Comparison of ENCODE assay signal across 7 mouse cellular contexts in genomic region chr12:111672581-111672980, GRCm38 (mm10). TPM values are rescaled to one million over a fixed set of nuclear protein-coding genes. Genes with fewer than 3 reads are reported as not detected.
DNase-seq lines count a peak whose midpoint lies in the region; ATAC-seq and TF ChIP-seq lines count a peak whose summit lies in the region.

No protein-coding gene starts in this region.

- peaks cover 45% of the 10 kb centered on the region for H3K27me3 ChIP-seq in megakaryocyte, embryonic 14.5 days (replicated peaks)
- H3K27me3 ChIP-seq in forebrain, embryonic 15.5 days: no peaks in the 10 kb centered on the region
- peaks cover 76% of the 10 kb centered on the region for H3K27me3 ChIP-seq in limb, embryonic 10.5 days (ENCODE audit: low read depth, poor library complexity, severe bottlenecking)

- WGBS in forebrain, embryonic 15.5 days: 12% methylated on average over 12 of the region's 12 CpGs
- WGBS in limb, embryonic 10.5 days: 14% methylated on average over 12 of the region's 12 CpGs
- WGBS in olfactory bulb, adult 2 months: 10% methylated on average over 12 of the region's 12 CpGs

- ATAC-seq in megakaryocyte, adult 5-6 weeks (ENCODE audit: poor library complexity, severe bottlenecking): no peak
- no peak; the same call in 1 of the 2 replicates for ATAC-seq in forebrain, embryonic 15.5 days (replicated peaks)

- H3K4me1 ChIP-seq in megakaryocyte, embryonic 14.5 days: peaks cover 90% of the 10 kb centered on the region
- H3K4me1 ChIP-seq in forebrain, embryonic 15.5 days: peaks cover 44% of the 10 kb centered on the region
- H3K4me1 ChIP-seq in limb, embryonic 10.5 days: peaks cover 55% of the 10 kb centered on the region
- peaks cover 15% of the 10 kb centered on the region for H3K4me1 ChIP-seq in olfactory bulb, adult 2 months (ENCODE audit: control insufficient read depth, insufficient read depth, low read length)

- peak overlapping the region; percentile 71 for H3K4me2 ChIP-seq in forebrain, embryonic 15.5 days (replicated peaks)

- H3K36me3 ChIP-seq in megakaryocyte, embryonic 14.5 days (replicated peaks; ENCODE audit: low read length): peaks cover 10% of the 10 kb centered on the region
- peaks cover 11% of the 10 kb centered on the region; the same call in 1 of the 2 replicates for H3K36me3 ChIP-seq in forebrain, embryonic 15.5 days
- H3K36me3 ChIP-seq in limb, embryonic 10.5 days: no peaks in the 10 kb centered on the region

- TF ChIP-seq CTCF in olfactory bulb, adult 2 months (IDR thresholded peaks at IDR 0.05; ENCODE audit: insufficient read depth, low read depth, low read length): no peak

- H3K9me3 ChIP-seq in megakaryocyte, embryonic 14.5 days: no peaks in the 10 kb centered on the region
- no peaks in the 10 kb centered on the region for H3K9me3 ChIP-seq in forebrain, embryonic 15.5 days
- H3K9me3 ChIP-seq in limb, embryonic 10.5 days (replicated peaks): no peaks in the 10 kb centered on the region

- peak overlapping the region; percentile 91 for H3K27ac ChIP-seq in forebrain, embryonic 15.5 days (replicated peaks)
- H3K27ac ChIP-seq in limb, embryonic 10.5 days: peak overlapping the region; percentile 63
- H3K27ac ChIP-seq in olfactory bulb, adult 2 months (ENCODE audit: insufficient read depth, low read depth, low read length): peak overlapping the region; percentile 90

- no peak for DNase-seq in limb, embryonic 10.5 days (ENCODE audit: low spot score)
- no peak for DNase-seq in cerebellum, postnatal 4 days (ENCODE audit: low spot score in 2 of 2)
- DNase-seq in adrenal gland, postnatal 25 days: no peak

- H3K9ac ChIP-seq in forebrain, embryonic 15.5 days (replicated peaks): peak overlapping the region; percentile 96

- no peak for TF ChIP-seq POLR2A in olfactory bulb, adult 2 months (IDR thresholded peaks at IDR 0.05; ENCODE audit: insufficient read depth, low read depth, low read length)

- H3K4me3 ChIP-seq in megakaryocyte, embryonic 14.5 days (replicated peaks): peak overlapping the region; percentile 93
- peak overlapping the region; percentile 90 for H3K4me3 ChIP-seq in forebrain, embryonic 15.5 days
- peak overlapping the region; percentile 58 for H3K4me3 ChIP-seq in limb, embryonic 10.5 days
- H3K4me3 ChIP-seq in olfactory bulb, adult 2 months (ENCODE audit: insufficient read depth, low read depth, low read length): peak overlapping the region; percentile 49

RNA-seq across cellular contexts. Expression of gene Ckb, which starts 0.4 kb away (rescaled TPM):
- 64.6 and 102 TPM in 2 replicates for polyA plus RNA-seq in megakaryocyte, embryonic 14.5 days (2012; ENCODE audit: insufficient read depth, low replicate concordance)
- 8.0 and 9.7 TPM in 2 replicates for total RNA-seq in megakaryocyte, adult 5-6 weeks (2015)
- 22.0 and 23.1 TPM in 2 replicates for total RNA-seq in megakaryocyte, adult 5-6 weeks (2017)
- polyA plus RNA-seq in forebrain, embryonic 15.5 days (2015; fragmentation: Nextera tagmentation; extraction: Ambion mirVana): 1,536 and 1,584 TPM in 2 replicates
- 46.5 and 55.9 TPM in 2 replicates for polyA plus RNA-seq in limb, embryonic 10.5 days (2016; fragmentation: Nextera tagmentation; extraction: Ambion mirVana)
- polyA plus RNA-seq in olfactory bulb, adult 2 months (2012; ENCODE audit: insufficient read depth, insufficient read length, low replicate concordance, missing spikeins): 210 and 316 TPM in 2 replicates
- 24.3 and 27.3 TPM in 2 replicates for total RNA-seq in adrenal gland, postnatal 25 days (2021)

RNA-seq across cellular contexts. Expression of gene Trmt61a, which starts 5.3 kb away (rescaled TPM):
- polyA plus RNA-seq in megakaryocyte, embryonic 14.5 days (2012; ENCODE audit: insufficient read depth, low replicate concordance): 9.9 and 10.0 TPM in 2 replicates
- 2.3 and 3.2 TPM in 2 replicates for total RNA-seq in megakaryocyte, adult 5-6 weeks (2015)
- 2.2 and 3.8 TPM in 2 replicates for total RNA-seq in megakaryocyte, adult 5-6 weeks (2017)
- 10.6 and 12.0 TPM in 2 replicates for polyA plus RNA-seq in forebrain, embryonic 15.5 days (2015; fragmentation: Nextera tagmentation; extraction: Ambion mirVana)
- polyA plus RNA-seq in limb, embryonic 10.5 days (2016; fragmentation: Nextera tagmentation; extraction: Ambion mirVana): 18.2 and 21.0 TPM in 2 replicates
- polyA plus RNA-seq in olfactory bulb, adult 2 months (2012; ENCODE audit: insufficient read depth, insufficient read length, low replicate concordance, missing spikeins): not detected in 2 replicates
- total RNA-seq in adrenal gland, postnatal 25 days (2021): 9.6 and 11.0 TPM in 2 replicates

RNA-seq across cellular contexts. Expression of gene Bag5, which starts 40.5 kb away (rescaled TPM):
- 2.5 and 4.8 TPM in 2 replicates for polyA plus RNA-seq in megakaryocyte, embryonic 14.5 days (2012; ENCODE audit: insufficient read depth, low replicate concordance)
- total RNA-seq in megakaryocyte, adult 5-6 weeks (2015): 10.8 and 11.4 TPM in 2 replicates
- total RNA-seq in megakaryocyte, adult 5-6 weeks (2017): 19.1 and 21.8 TPM in 2 replicates
- polyA plus RNA-seq in forebrain, embryonic 15.5 days (2015; fragmentation: Nextera tagmentation; extraction: Ambion mirVana): 65.1 and 69.1 TPM in 2 replicates
- 52.6 and 52.9 TPM in 2 replicates for polyA plus RNA-seq in limb, embryonic 10.5 days (2016; fragmentation: Nextera tagmentation; extraction: Ambion mirVana)
- polyA plus RNA-seq in olfactory bulb, adult 2 months (2012; ENCODE audit: insufficient read depth, insufficient read length, low replicate concordance, missing spikeins): not detected in 2 replicates
- total RNA-seq in adrenal gland, postnatal 25 days (2021): 34.8 and 36.2 TPM in 2 replicates

RNA-seq across cellular contexts. Expression of gene Apopt1, which starts 40.5 kb away (rescaled TPM):
- 65.2 and 126 TPM in 2 replicates for polyA plus RNA-seq in megakaryocyte, embryonic 14.5 days (2012; ENCODE audit: insufficient read depth, low replicate concordance)
- total RNA-seq in megakaryocyte, adult 5-6 weeks (2015): 44.6 and 45.0 TPM in 2 replicates
- 60.6 and 61.0 TPM in 2 replicates for total RNA-seq in megakaryocyte, adult 5-6 weeks (2017)
- polyA plus RNA-seq in forebrain, embryonic 15.5 days (2015; fragmentation: Nextera tagmentation; extraction: Ambion mirVana): 48.2 and 48.7 TPM in 2 replicates
- 57.4 and 64.8 TPM in 2 replicates for polyA plus RNA-seq in limb, embryonic 10.5 days (2016; fragmentation: Nextera tagmentation; extraction: Ambion mirVana)
- polyA plus RNA-seq in olfactory bulb, adult 2 months (2012; ENCODE audit: insufficient read depth, insufficient read length, low replicate concordance, missing spikeins): not detected in 2 replicates
- total RNA-seq in adrenal gland, postnatal 25 days (2021): 69.6 and 71.2 TPM in 2 replicates

Comparison
In these comparisons a context has a peak if more than half of its experiments do, and no peak if none do; other contexts are left out.
1. RNA of gene Trmt61a, which starts 5.3 kb away (polyA plus RNA-seq): 18.2 to 21.0 TPM in limb, embryonic 10.5 days, 10.6 to 12.0 TPM in forebrain, embryonic 15.5 days and 9.9 to 10.0 TPM in megakaryocyte, embryonic 14.5 days; not detected in olfactory bulb, adult 2 months; every median in the first group is over 10 times any median in the second.
2. Peak in every context shown above with its lines, with median percentiles within 50 percentile points of each other: H3K4me3 ChIP-seq and H3K27ac ChIP-seq.